Mouse (Mus musculus) limb, embryonic 11.5 days (tissue): ENCODE results near the gene Mthfd1l. TPM values are rescaled to one million over a fixed set of nuclear protein-coding genes. Genes with fewer than 3 reads are reported as not detected.

Source experiments
- ATAC-seq: fragments of 200-750 bp; cut with Nextera tagmentation; 2 replicates; pipeline ENCODE4 v1.8.0; 2017; ENCODE audit warnings: low read depth; ENCODE audit not compliant: insufficient number of reproducible peaks, low FRiP score, low TSS enrichment
- DNase-seq: peaks from one replicate; pipeline ENCODE4 v3.0.0-alpha.2; 2015; ENCODE audit warnings: low spot score
- H3K27ac ChIP-seq: fragments of 300-500 bp; sonication (generic); replicated peaks from 2 replicates; pipeline ENCODE4 v1.5.1; 2014; ENCODE audit warnings: low read depth, mild to moderate bottlenecking, low read length
- H3K27me3 ChIP-seq: fragments of 300-500 bp; sonication (generic); 2 replicates; pipeline ENCODE4 v1.6.1; 2014; ENCODE audit warnings: mild to moderate bottlenecking, low read length, mixed read lengths; ENCODE audit not compliant: control insufficient read depth, insufficient read depth
- H3K36me3 ChIP-seq: fragments of 300-500 bp; sonication (generic); 2 replicates; pipeline ENCODE4 v1.6.1; 2014; ENCODE audit warnings: mild to moderate bottlenecking, low read length, moderate library complexity, mixed read lengths; ENCODE audit not compliant: control insufficient read depth, insufficient read depth
- H3K4me1 ChIP-seq: fragments of 300-500 bp; sonication (generic); 2 replicates; pipeline ENCODE4 v1.6.1; 2014; ENCODE audit warnings: low read length, mixed read lengths; ENCODE audit not compliant: control insufficient read depth, insufficient read depth
- H3K4me2 ChIP-seq: fragments of 300-500 bp; sonication (generic); 2 replicates; pipeline ENCODE4 v1.6.1; 2014; ENCODE audit warnings: low read depth, mild to moderate bottlenecking, moderate library complexity; ENCODE audit not compliant: severe bottlenecking
- H3K4me3 ChIP-seq: fragments of 300-500 bp; sonication (generic); 2 replicates; pipeline ENCODE4 v1.5.1; 2014; ENCODE audit warnings: low read depth, low read length
- H3K9ac ChIP-seq: fragments of 300-500 bp; sonication (generic); 2 replicates; pipeline ENCODE4 v1.6.1; 2014; ENCODE audit warnings: mild to moderate bottlenecking, low read length
- H3K9me3 ChIP-seq: fragments of 300-500 bp; sonication (generic); 2 replicates; pipeline ENCODE4 v1.6.1; 2016; ENCODE audit warnings: low read length; ENCODE audit not compliant: control insufficient read depth
- WGBS: fragments of 180-500 bp; shearing (Covaris S2); extraction: QIAGEN DNeasy Blood & Tissue Kit; methylation state at CpG from one replicate; pipeline ENCODE4 v1.1.7; 2014; 5-methylcytosine and 5-hydroxymethylcytosine counted together
- polyA plus RNA-seq: library from polyadenylated mRNA; unstranded; fragments of >200 nt; fragmentation: Nextera tagmentation; extraction: Ambion mirVana; gene quantifications from 2 replicates; pipeline ENCODE4 v1.2.1, GENCODE M21; 2014

The Mthfd1l gene
- polyA plus RNA-seq, 1 experiment from 2014 or later: 16.0 TPM

DNA sequence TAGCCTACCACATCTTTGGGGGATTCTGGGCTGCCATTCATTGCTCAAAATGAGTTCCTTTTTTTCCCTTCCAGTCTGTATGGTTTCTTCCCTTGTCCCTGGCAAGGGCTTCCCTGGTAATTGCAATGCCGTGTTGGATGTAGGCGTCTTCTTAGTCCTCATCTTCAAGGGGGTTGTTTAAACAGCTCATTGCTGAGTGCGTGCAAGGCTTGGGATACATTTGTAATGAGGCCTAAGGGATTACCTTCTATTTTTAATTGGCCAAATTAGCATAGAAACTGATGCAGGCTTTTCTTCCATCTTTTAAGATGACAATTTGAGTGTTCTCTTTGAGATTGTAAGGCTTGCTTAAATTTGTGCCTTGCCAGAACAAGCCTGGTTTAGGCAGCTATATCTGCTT is 114.6 kb downstream of the Mthfd1l start:
- Histone ChIP-seq H3K36me3 (peaks cover 3% of the 10 kb centered on the region; the same call in 1 of the 2 replicates), H3K9me3 (no peaks in the 10 kb centered on the region), H3K4me2 (no peak overlapping the region), H3K4me1 (no peaks in the 10 kb centered on the region), H3K27me3 (no peaks in the 10 kb centered on the region), H3K9ac (no peak overlapping the region), H3K4me3 (no peak overlapping the region), H3K27ac (no peak overlapping the region)
- WGBS: 89% methylated on average over 3 of the region's 3 CpGs
- DNase-seq: no peak
- no peak for ATAC-seq

DNA sequence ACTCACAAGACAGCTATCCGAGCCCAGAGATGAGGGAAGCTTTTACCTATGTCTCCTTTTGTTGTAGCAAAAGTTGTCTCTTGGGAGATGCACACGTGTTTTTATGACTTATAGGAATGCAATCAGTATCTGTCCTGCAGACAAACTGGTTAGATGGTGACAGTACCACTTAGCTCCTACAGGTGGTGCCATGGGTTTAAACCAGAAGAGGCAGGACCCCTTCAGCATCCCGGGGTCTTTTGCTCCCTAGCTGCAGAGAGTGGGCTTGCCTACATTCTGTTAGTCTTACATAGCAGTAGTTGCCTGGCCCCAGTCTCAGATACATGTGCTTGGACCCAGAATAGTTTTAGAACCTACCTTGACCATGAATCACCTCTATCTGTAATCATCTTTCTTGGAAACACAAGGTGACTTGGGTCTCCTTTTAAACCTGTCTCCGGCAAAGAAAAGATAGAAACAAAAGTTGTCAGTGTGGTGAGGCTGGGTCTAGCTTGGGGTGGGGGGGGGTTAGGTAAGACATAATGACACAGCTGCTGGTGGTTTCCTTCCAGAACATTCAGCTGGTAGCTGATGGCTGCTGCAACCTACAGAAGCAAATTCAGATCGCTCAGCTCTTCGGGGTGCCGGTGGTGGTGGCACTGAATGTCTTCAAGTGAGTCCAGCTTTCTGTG is 116.0 kb downstream of the Mthfd1l start:
- H3K4me2 ChIP-seq: no peak overlapping the region
- peak; percentile 50 for DNase-seq
- WGBS: 90% methylated on average over 7 of the region's 7 CpGs
- H3K4me1 ChIP-seq: no peaks in the 10 kb centered on the region
- no peak overlapping the region for H3K27ac ChIP-seq
- no peak overlapping the region for H3K4me3 ChIP-seq
- no peak for ATAC-seq
- H3K36me3 ChIP-seq: peaks cover 3% of the 10 kb centered on the region; the same call in 1 of the 2 replicates
- no peaks in the 10 kb centered on the region for H3K9me3 ChIP-seq
- no peak overlapping the region for H3K9ac ChIP-seq
- no peaks in the 10 kb centered on the region for H3K27me3 ChIP-seq

DNA sequence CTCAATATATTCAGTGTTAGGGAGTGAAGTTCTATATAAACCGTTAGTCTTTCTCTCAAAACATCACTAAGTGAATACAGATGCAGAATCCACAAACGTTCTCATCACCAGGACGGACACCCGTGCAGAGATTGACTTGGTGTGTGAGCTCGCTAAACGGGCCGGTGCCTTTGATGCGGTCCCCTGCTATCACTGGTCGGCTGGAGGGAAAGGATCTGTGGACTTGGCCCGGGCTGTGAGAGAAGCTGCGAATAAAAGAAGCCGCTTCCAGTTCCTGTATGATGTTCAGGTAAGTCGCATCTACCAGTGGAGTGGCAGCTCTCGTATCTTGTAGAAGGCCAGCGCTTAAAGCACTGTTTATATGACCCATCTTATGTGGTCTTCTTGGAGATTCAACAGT is 117.0 kb downstream of the Mthfd1l start:
- Histone ChIP-seq H3K36me3 (peaks cover 3% of the 10 kb centered on the region; the same call in 1 of the 2 replicates), H3K4me2 (no peak overlapping the region), H3K9me3 (no peaks in the 10 kb centered on the region), H3K27ac (no peak overlapping the region), H3K4me1 (no peaks in the 10 kb centered on the region), H3K9ac (no peak overlapping the region), H3K27me3 (no peaks in the 10 kb centered on the region), H3K4me3 (no peak overlapping the region)
- DNase-seq (no peak), ATAC-seq (no peak)
- WGBS: 84% methylated on average over 15 of the region's 15 CpGs

DNA sequence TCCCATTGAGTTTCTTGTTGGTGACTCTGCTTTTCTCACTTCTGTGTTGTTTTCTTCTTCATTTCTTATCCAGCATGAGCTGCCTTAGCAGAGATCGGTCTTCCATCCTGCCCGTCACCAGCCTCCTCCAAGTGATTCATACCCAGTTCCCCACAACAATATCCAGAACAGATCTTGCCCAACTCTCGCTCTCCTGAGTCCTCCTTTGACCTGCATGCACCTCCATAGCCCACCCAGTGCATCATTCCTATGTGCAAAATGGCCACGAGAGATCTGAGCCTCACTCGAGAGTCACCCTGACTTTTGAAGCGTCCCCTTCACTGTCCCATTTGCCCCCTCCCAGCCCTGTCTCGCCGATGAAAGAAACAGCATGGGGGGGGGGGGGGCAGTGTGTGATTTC is 120.1 kb downstream of the Mthfd1l start:
- DNase-seq (no peak), ATAC-seq (no peak)
- peaks cover 3% of the 10 kb centered on the region; the same call in 1 of the 2 replicates for H3K36me3 ChIP-seq
- no peak overlapping the region for H3K4me3 ChIP-seq
- H3K4me2 ChIP-seq: no peak overlapping the region
- H3K9ac ChIP-seq: no peak overlapping the region
- H3K27ac ChIP-seq: no peak overlapping the region
- no peaks in the 10 kb centered on the region for H3K27me3 ChIP-seq
- no peaks in the 10 kb centered on the region for H3K9me3 ChIP-seq
- WGBS: 92% methylated on average over 8 of the region's 8 CpGs
- no peaks in the 10 kb centered on the region for H3K4me1 ChIP-seq

DNA sequence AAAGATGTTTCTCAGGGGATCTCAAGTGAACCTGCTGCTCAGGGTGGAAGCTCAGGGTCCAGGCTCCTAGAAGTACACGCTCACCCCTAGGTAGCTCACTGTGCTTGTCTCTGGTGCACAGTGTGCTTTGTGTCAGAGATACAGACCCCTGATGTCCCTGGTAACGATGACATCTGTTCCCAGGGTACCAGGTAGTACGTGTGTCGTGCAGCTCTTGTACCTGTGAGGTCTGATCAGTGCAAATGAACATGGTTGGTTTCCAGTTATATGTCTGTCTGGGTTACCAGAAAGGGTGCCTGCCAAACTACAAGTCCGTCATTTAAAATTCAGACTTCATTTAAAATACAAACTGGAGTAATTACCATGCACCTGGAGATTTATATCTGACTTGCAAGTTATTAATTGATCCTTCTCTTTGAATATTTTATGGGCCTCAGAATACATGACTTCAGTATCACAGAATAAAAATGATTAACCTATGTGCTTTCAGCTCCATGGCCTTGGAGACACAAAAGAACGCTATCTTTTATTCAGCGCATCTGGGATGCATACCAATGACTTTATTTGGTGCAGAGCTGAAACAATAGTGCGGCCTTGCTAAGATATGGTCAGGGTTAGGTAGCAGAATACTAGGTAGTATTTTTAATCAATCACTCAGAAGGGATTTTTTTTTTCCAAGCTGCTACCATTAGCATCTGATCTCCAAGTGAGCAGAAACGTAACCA is 121.3 kb downstream of the Mthfd1l start:
- WGBS: 96% methylated on average over 9 of the region's 9 CpGs
- no peak for DNase-seq
- ATAC-seq: no peak
- no peaks in the 10 kb centered on the region; the same call in 1 of the 2 replicates for H3K36me3 ChIP-seq
- H3K27ac ChIP-seq: no peak overlapping the region
- no peak overlapping the region for H3K4me3 ChIP-seq
- H3K4me2 ChIP-seq: no peak overlapping the region
- H3K9me3 ChIP-seq: no peaks in the 10 kb centered on the region
- H3K9ac ChIP-seq: no peak overlapping the region
- H3K27me3 ChIP-seq: no peaks in the 10 kb centered on the region
- no peaks in the 10 kb centered on the region for H3K4me1 ChIP-seq

DNA sequence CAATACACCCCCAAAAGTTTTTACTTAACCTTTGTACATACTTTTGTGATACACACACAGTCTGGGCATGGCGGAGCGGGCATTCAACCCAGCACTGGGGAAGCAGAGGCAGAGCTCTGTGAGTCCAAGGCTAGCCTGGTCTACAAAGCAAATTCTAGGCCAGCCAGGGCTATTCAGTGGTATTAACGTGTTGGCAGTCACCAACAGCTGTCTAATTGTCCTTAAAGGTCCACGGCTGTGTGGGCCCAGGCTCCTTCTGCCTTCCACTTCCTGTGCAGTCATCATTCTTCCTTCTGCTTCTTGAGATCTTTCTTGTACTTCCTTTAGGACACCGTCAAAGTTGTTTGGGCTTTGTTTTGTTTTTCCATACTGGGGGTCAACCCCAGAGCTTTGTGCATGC is 123.2 kb downstream of the Mthfd1l start:
- H3K9me3 ChIP-seq: no peaks in the 10 kb centered on the region
- no peak for ATAC-seq
- DNase-seq: no peak
- no peaks in the 10 kb centered on the region for H3K4me1 ChIP-seq
- H3K9ac ChIP-seq: no peak overlapping the region
- no peak overlapping the region for H3K4me3 ChIP-seq
- WGBS: 83% methylated on average over 5 of the region's 5 CpGs
- H3K27ac ChIP-seq: no peak overlapping the region
- H3K4me2 ChIP-seq: no peak overlapping the region
- no peaks in the 10 kb centered on the region; the same call in 1 of the 2 replicates for H3K36me3 ChIP-seq
- H3K27me3 ChIP-seq: no peaks in the 10 kb centered on the region

DNA sequence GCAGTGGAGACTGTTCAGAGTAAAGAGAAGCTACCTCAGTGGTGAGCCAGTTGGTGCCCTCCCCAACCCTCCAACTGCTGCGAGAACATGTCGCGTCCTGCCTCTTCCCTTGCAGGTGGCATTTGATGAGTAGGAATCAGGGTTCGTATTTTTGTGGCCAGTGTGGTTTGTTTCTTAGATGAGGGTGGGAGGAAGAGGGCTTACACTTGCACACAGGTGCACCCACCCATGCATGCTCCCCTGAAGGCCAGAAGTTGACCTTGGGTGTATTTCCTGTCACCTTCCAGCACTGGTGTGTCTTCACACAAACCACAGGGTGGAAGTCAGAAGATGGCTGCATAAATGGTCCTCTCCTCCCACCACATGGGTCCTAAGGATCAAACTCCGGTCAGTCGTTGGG is 127.1 kb downstream of the Mthfd1l start:
- Histone ChIP-seq H3K9me3 (no peaks in the 10 kb centered on the region), H3K4me2 (no peak overlapping the region), H3K27me3 (no peaks in the 10 kb centered on the region), H3K36me3 (no peaks in the 10 kb centered on the region), H3K4me1 (no peaks in the 10 kb centered on the region), H3K4me3 (no peak overlapping the region), H3K9ac (no peak overlapping the region), H3K27ac (no peak overlapping the region)
- DNase-seq: no peak
- ATAC-seq: no peak
- WGBS: 94% methylated on average over 6 of the region's 6 CpGs

DNA sequence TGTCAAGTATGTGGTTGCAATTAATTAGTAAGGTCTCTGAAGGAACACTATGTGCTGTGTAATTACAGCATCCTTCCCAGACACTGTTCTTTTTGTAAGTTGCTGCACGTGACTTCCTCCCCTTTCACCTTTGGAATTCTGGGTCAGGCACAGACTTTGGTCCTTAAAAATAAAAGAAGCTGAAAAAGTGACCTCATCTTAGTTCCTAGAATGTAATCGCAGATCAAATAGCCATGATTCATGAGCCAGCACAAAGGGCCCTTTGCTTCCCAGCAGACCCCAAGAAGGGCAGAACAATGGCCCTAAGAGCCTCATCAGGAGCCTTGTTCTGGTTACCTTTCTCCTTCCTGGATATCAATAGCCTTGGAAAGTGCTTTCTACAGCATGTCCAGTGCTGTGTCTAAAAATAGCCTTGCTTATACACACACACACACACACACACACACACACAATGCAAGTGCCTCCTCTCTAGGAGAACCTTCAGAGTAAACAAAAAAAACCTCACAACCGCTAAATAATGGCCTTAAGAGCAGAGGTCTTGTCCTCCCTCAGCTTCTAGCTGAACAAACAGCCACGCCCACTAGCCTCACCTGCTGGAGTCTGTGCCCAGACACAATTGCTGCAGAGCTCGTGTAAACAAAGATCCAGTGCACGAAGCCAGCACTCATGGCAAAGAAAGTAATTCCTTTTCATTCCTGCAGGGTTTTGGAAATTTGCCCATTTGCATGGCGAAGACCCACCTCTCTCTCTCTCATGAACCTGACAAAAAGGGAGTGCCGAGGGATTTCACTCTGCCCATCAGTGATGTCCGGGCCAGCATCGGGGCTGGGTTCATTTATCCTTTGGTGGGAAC is 133.0 kb downstream of the Mthfd1l start:
- WGBS: 76% methylated on average over 10 of the region's 10 CpGs
- H3K4me2 ChIP-seq: no peak overlapping the region

More for the DNA sequence above, 133.0 kb downstream of the Mthfd1l start:
- H3K4me3 ChIP-seq: no peak overlapping the region
- no peak overlapping the region for H3K9ac ChIP-seq
- no peak overlapping the region for H3K27ac ChIP-seq
- no peak for DNase-seq
- ATAC-seq: no peak
- no peaks in the 10 kb centered on the region for H3K9me3 ChIP-seq
- H3K36me3 ChIP-seq: no peaks in the 10 kb centered on the region
- no peaks in the 10 kb centered on the region for H3K27me3 ChIP-seq
- no peaks in the 10 kb centered on the region for H3K4me1 ChIP-seq
